11 mouse cellular contexts compared by ENCODE assay signal in genomic region chr19:45718286-45718685, GRCm38 (mm10). TPM values are rescaled to one million over a fixed set of nuclear protein-coding genes. Genes with fewer than 3 reads are reported as not detected.
A peak's percentile ranks its signal among the peaks of the same experiment; 100 is the strongest.
DNase-seq lines count a peak whose midpoint lies in the region; ATAC-seq and TF ChIP-seq lines count a peak whose summit lies in the region.
"Had no signal": no experiment of that assay in that cellular context is flagged by ENCODE, and none has a peak within 500 bp of the region (broad histone marks: within the 10 kb centered on the region; RNA-seq: fewer than 3 reads in every experiment).

No protein-coding gene starts in this region.

- no peaks in the 10 kb centered on the region for H3K79me2 ChIP-seq in myocyte (ENCODE audit: control insufficient read depth, insufficient read depth)

- DNase-seq in gastrocnemius, adult 2 months, result no peak
- DNase-seq in gastrocnemius, postnatal 36 days, result no peak
- DNase-seq in layer of hippocampus, adult 9-11 months, result peak; percentile 19
- no peak for DNase-seq in layer of hippocampus, adult 9-10 months (ENCODE audit: low spot score)
- no peak for DNase-seq in adrenal gland, adult 2 months
- DNase-seq in yolk sac, embryonic 10.5 days (ENCODE audit: low spot score), result no peak

- no peak for TF ChIP-seq POLR2A in myocyte (IDR thresholded peaks at IDR 0.05; ENCODE audit: insufficient read length, low read depth)

- no peaks in the 10 kb centered on the region for H3K27me3 ChIP-seq in forebrain, embryonic 16.5 days (replicated peaks; ENCODE audit: control insufficient read depth, insufficient read depth, low read length)
- H3K27me3 ChIP-seq in myocyte (ENCODE audit: control insufficient read depth, insufficient read depth, insufficient read length), result no peaks in the 10 kb centered on the region

- intact Hi-C loops in gastrocnemius, adult 2 months (cut with DNase I), result no loop called here
- intact Hi-C loops in gastrocnemius, postnatal 36 days (cut with DNase I), result no loop called here

- H3K27ac ChIP-seq in gastrocnemius, adult 2 months, result no peak overlapping the region
- H3K27ac ChIP-seq in forebrain, embryonic 16.5 days (ENCODE audit: low read length), result no peak overlapping the region; the same call in 1 of the 2 replicates
- H3K27ac ChIP-seq: liver, embryonic 15.5 days had no signal

- no peaks in the 10 kb centered on the region for H3K36me3 ChIP-seq in forebrain, embryonic 16.5 days (ENCODE audit: control insufficient read depth, insufficient read depth)
- no peaks in the 10 kb centered on the region for H3K36me3 ChIP-seq in myocyte (ENCODE audit: control insufficient read depth, insufficient read depth)
- H3K36me3 ChIP-seq: liver, embryonic 15.5 days had no signal

- no peak overlapping the region for H3ac ChIP-seq in myocyte (ENCODE audit: control insufficient read depth, insufficient read length)

- peak overlapping the region; percentile 53 for H3K4me2 ChIP-seq in forebrain, embryonic 16.5 days (ENCODE audit: low read length)
- H3K4me2 ChIP-seq in myocyte (ENCODE audit: low read depth), result peak overlapping the region; percentile 98
- H3K4me2 ChIP-seq: liver, embryonic 15.5 days had no signal

- 64% methylated on average over 3 of the region's 3 CpGs for WGBS in forebrain, embryonic 16.5 days

- no peaks in the 10 kb centered on the region for H3K9me3 ChIP-seq in forebrain, embryonic 16.5 days (ENCODE audit: control insufficient read depth, low read length)
- H3K9me3 ChIP-seq: liver, embryonic 15.5 days had no signal

- peak; percentile 24; the same call in 1 of the 2 replicates for ATAC-seq in forebrain, embryonic 16.5 days

- H3K9ac ChIP-seq in forebrain, embryonic 16.5 days (replicated peaks; ENCODE audit: low read depth, low read length), result peak overlapping the region; percentile 54
- H3K9ac ChIP-seq: liver, embryonic 15.5 days had no signal

- no peak for TF ChIP-seq CTCF in gastrocnemius, adult 2 months (IDR thresholded peaks at IDR 0.05)

- H3K4me3 ChIP-seq in gastrocnemius, adult 2 months, result peak overlapping the region; percentile 54
- no peak overlapping the region; the same call in 1 of the 2 replicates for H3K4me3 ChIP-seq in forebrain, embryonic 16.5 days (replicated peaks; ENCODE audit: low read length)
- H3K4me3 ChIP-seq in myocyte, result no peak overlapping the region
- H3K4me3 ChIP-seq: liver, embryonic 15.5 days had no signal

- peaks cover 15% of the 10 kb centered on the region for H3K4me1 ChIP-seq in forebrain, embryonic 16.5 days (replicated peaks; ENCODE audit: control insufficient read depth, insufficient read depth, low read length)

TF ChIP-seq in myocyte, 11 proteins besides CTCF, POLR2A, EP300 and RAD21:
- TF ChIP-seq SRF (IDR thresholded peaks at IDR 0.05; ENCODE audit: control insufficient read depth, insufficient read length, low read depth), result no peak
- no peak for TF ChIP-seq REST (IDR thresholded peaks at IDR 0.05; ENCODE audit: insufficient read depth, insufficient read length)
- no peak for TF ChIP-seq E2F4 (IDR thresholded peaks at IDR 0.05; ENCODE audit: insufficient read depth)
- no peak for TF ChIP-seq CEBPB (IDR thresholded peaks at IDR 0.05; ENCODE audit: insufficient read depth, poor library complexity, severe bottlenecking)
- TF ChIP-seq TCF12 (IDR thresholded peaks at IDR 0.05; ENCODE audit: insufficient read depth, poor library complexity, severe bottlenecking), result no peak
- no peak for TF ChIP-seq MYOD1 (IDR thresholded peaks at IDR 0.05; ENCODE audit: control insufficient read depth in 1 of 3, insufficient read length in 2 of 3, low read depth in 2 of 3)
- no peak for TF ChIP-seq USF1 (IDR thresholded peaks at IDR 0.05; ENCODE audit: low read depth)
- no peak for TF ChIP-seq POLR2AphosphoS2 (IDR thresholded peaks at IDR 0.05; ENCODE audit: insufficient read length, low read depth)
- TF ChIP-seq MAX (IDR thresholded peaks at IDR 0.05; ENCODE audit: low read depth), result no peak
- no peak for TF ChIP-seq TCF3 (IDR thresholded peaks at IDR 0.05; ENCODE audit: insufficient read length, low read depth)
- no peak for TF ChIP-seq MYOG (IDR thresholded peaks at IDR 0.05; ENCODE audit: control insufficient read depth in 1 of 3, insufficient read depth in 1 of 3, insufficient read length in 2 of 3, low read depth in 2 of 3)

RNA-seq across cellular contexts. Expression of gene Fgf8, which starts 24.4 kb away (rescaled TPM):
- total RNA-seq in gastrocnemius, adult 2 months (2021), result not detected
- total RNA-seq in gastrocnemius, postnatal 36 days (2021), result not detected
- polyA plus RNA-seq in forebrain, embryonic 16.5 days (2015; fragmentation: Nextera tagmentation; extraction: Ambion mirVana), result 0.31 and 0.43 TPM in 2 replicates
- not detected for polyA plus RNA-seq in myocyte (2012; fragmentation: generic; extraction: Trizol)
- total RNA-seq in adrenal gland, adult 2 months (2021), result not detected
- 0.30 TPM in 1 of 2 replicates, not detected in the other for polyA plus RNA-seq in adrenal gland, adult 2 months (2012; rRNA removed)
- total RNA-seq: hematopoietic stem cell, adult 5-6 weeks; layer of hippocampus, postnatal 36 days had no signal
- polyA plus RNA-seq: liver, embryonic 15.5 days had no signal

RNA-seq across cellular contexts. Expression of gene Npm3, which starts 31.1 kb away (rescaled TPM):
- 10 to 100 TPM; 11.0 to 13.3 TPM for total RNA-seq in gastrocnemius, adult 2 months (2021)
- total RNA-seq in gastrocnemius, postnatal 36 days (2021), result 10 to 100 TPM; 10.6 to 12.0 TPM
- polyA plus RNA-seq in forebrain, embryonic 16.5 days (2015; fragmentation: Nextera tagmentation; extraction: Ambion mirVana), result 6.7 and 10.6 TPM in 2 replicates
- polyA plus RNA-seq in myocyte (2012; fragmentation: generic; extraction: Trizol), result 97.2 TPM
- 10 to 100 TPM; 26.1 to 27.6 TPM for total RNA-seq in adrenal gland, adult 2 months (2021)
- 52.2 and 53.3 TPM in 2 replicates for polyA plus RNA-seq in adrenal gland, adult 2 months (2012; rRNA removed)

RNA-seq across cellular contexts. Expression of gene Fbxw4, which starts 58.2 kb away (rescaled TPM):
- total RNA-seq in gastrocnemius, adult 2 months (2021), result 10 to 100 TPM; 29.0 to 30.8 TPM
- total RNA-seq in gastrocnemius, postnatal 36 days (2021), result 10 to 100 TPM; 22.5 to 22.6 TPM
- polyA plus RNA-seq in forebrain, embryonic 16.5 days (2015; fragmentation: Nextera tagmentation; extraction: Ambion mirVana), result 3.2 and 5.7 TPM in 2 replicates
- polyA plus RNA-seq in myocyte (2012; fragmentation: generic; extraction: Trizol), result 37.0 TPM
- total RNA-seq in adrenal gland, adult 2 months (2021), result 10 to 100 TPM; 30.0 to 34.4 TPM
- polyA plus RNA-seq in adrenal gland, adult 2 months (2012; rRNA removed), result 145 and 199 TPM in 2 replicates
